Mouse (Mus musculus) megakaryocyte, embryonic 14.5 days (primary cell): ENCODE measurements around the gene Ang2. TPM values are rescaled to one million over a fixed set of nuclear protein-coding genes. Genes with fewer than 3 reads are reported as not detected.
"Not testable (repeated sequence)": the region's sequence is repeated elsewhere in the genome, so short reads cannot be mapped to it uniquely, and the experiment has no call there.

ENCODE experiments used
- H3K27me3 ChIP-seq: replicated peaks from 2 replicates; pipeline ENCODE3; 2012; ENCODE audit warnings: inconsistent platforms
- H3K36me3 ChIP-seq: replicated peaks from 2 replicates; pipeline ENCODE3; 2012; ENCODE audit warnings: low read length, inconsistent platforms, mixed read lengths
- H3K4me1 ChIP-seq: 2 replicates; pipeline ENCODE4 v1.6.1; 2012; ENCODE audit warnings: inconsistent platforms
- H3K4me3 ChIP-seq: replicated peaks from 2 replicates; pipeline ENCODE3; 2012; ENCODE audit warnings: moderate library complexity, mild to moderate bottlenecking, inconsistent platforms
- H3K9me3 ChIP-seq: 2 replicates; pipeline ENCODE4 v1.6.1; 2012; ENCODE audit warnings: inconsistent platforms
- FLI1 ChIP-seq: IDR thresholded peaks from 2 replicates; pipeline ENCODE4 v1.6.1; 2012; ENCODE audit warnings: low read length, inconsistent platforms, mixed read lengths
- GATA1 ChIP-seq: IDR thresholded peaks from 3 replicates; pipeline ENCODE4 v1.6.1; 2012; ENCODE audit warnings: mixed read lengths, low read length, inconsistent platforms, borderline replicate concordance
- polyA plus RNA-seq: library from polyadenylated mRNA; stranded (reverse); fragments of >175 nt; gene quantifications from 2 replicates; pipeline ENCODE4 v1.2.3, GENCODE M21; 2012; ENCODE audit warnings: low replicate concordance; ENCODE audit not compliant: insufficient read depth

Ang2 gene
- polyA plus RNA-seq = not detected in 2 replicates

- H3K4me1 ChIP-seq = peaks cover 7% of the 10 kb centered on the region
- TF ChIP-seq GATA1 = no peak
- TF ChIP-seq FLI1 = no peak
- H3K9me3 ChIP-seq = no peaks in the 10 kb centered on the region
- H3K4me3 ChIP-seq = no peak within 1 kb of the TSS
- no peaks in the 10 kb centered on the region for H3K27me3 ChIP-seq
- no peaks in the 10 kb centered on the region for H3K36me3 ChIP-seq
Measured at GRCm38 (mm10) chr14:51199098-51200023, at the start of gene Ang2. Gene Ang2 (minus strand): TSS chr14:51199148.

- Histone ChIP-seq H3K4me1 (no peaks in the 10 kb centered on the region), H3K36me3 (no peaks in the 10 kb centered on the region), H3K9me3 (no peaks in the 10 kb centered on the region), H3K4me3 (no peak overlapping the region), H3K27me3 (no peaks in the 10 kb centered on the region)
- no peak for TF ChIP-seq GATA1
- TF ChIP-seq FLI1 = no peak
Measured at GRCm38 (mm10) chr14:51247736-51248135, 48.8 kb upstream of the Ang2 start.

GRCm38 (mm10) chr14:51240899-51241298 is 42.0 kb upstream of the Ang2 start:
- no peak overlapping the region for H3K4me3 ChIP-seq
- TF ChIP-seq FLI1 = no peak
- no peak for TF ChIP-seq GATA1
- no peaks in the 10 kb centered on the region for H3K9me3 ChIP-seq
- H3K27me3 ChIP-seq = no peaks in the 10 kb centered on the region
- H3K36me3 ChIP-seq = no peaks in the 10 kb centered on the region
- H3K4me1 ChIP-seq = no peaks in the 10 kb centered on the region

GRCm38 (mm10) chr14:51237488-51237887 is 38.5 kb upstream of the Ang2 start:
- H3K27me3 ChIP-seq, H3K9me3 ChIP-seq, H3K4me1 ChIP-seq, H3K4me3 ChIP-seq, H3K36me3 ChIP-seq: not testable (repeated sequence)

GRCm38 (mm10) chr14:51229657-51230056 is 30.7 kb upstream of the Ang2 start:
- not testable (repeated sequence) for H3K9me3 ChIP-seq, H3K27me3 ChIP-seq, H3K36me3 ChIP-seq, H3K4me1 ChIP-seq, H3K4me3 ChIP-seq

GRCm38 (mm10) chr14:51220075-51220474 is 21.1 kb upstream of the Ang2 start:
- H3K4me3 ChIP-seq, H3K9me3 ChIP-seq, H3K36me3 ChIP-seq, H3K4me1 ChIP-seq, H3K27me3 ChIP-seq: not testable (repeated sequence)

- H3K27me3 ChIP-seq = no peaks in the 10 kb centered on the region
- no peak within 1 kb of the TSS for H3K4me3 ChIP-seq
- TF ChIP-seq FLI1 (no peak), GATA1 (no peak)
- H3K4me1 ChIP-seq = peaks cover 7% of the 10 kb centered on the region
- no peaks in the 10 kb centered on the region for H3K36me3 ChIP-seq
- H3K9me3 ChIP-seq = no peaks in the 10 kb centered on the region
Measured at GRCm38 (mm10) chr14:51203115-51203514, 4.2 kb upstream of the Ang2 start, which contains the start of gene Ear14. Gene Ear14 (plus strand): TSS chr14:51203391.

- TF ChIP-seq FLI1 = no peak
Measured at GRCm38 (mm10) chr14:51200466-51200865, 1.5 kb upstream of the Ang2 start.

GRCm38 (mm10) chr14:51200054-51200453 is 1.1 kb upstream of the Ang2 start:
- Histone ChIP-seq H3K27me3 (no peaks in the 10 kb centered on the region), H3K36me3 (no peaks in the 10 kb centered on the region), H3K4me3 (no peak overlapping the region), H3K9me3 (no peaks in the 10 kb centered on the region), H3K4me1 (peaks cover 7% of the 10 kb centered on the region)
- no peak for TF ChIP-seq FLI1
- TF ChIP-seq GATA1 = no peak

More at GRCm38 (mm10) chr14:51200466-51200865, 1.5 kb upstream of the Ang2 start:
- H3K4me1 ChIP-seq = peaks cover 7% of the 10 kb centered on the region
- H3K36me3 ChIP-seq = no peaks in the 10 kb centered on the region
- no peak overlapping the region for H3K4me3 ChIP-seq
- no peaks in the 10 kb centered on the region for H3K27me3 ChIP-seq
- no peaks in the 10 kb centered on the region for H3K9me3 ChIP-seq

- no peak overlapping the region for H3K4me3 ChIP-seq
- no peak for TF ChIP-seq FLI1
- no peak for TF ChIP-seq GATA1
Measured at GRCm38 (mm10) chr14:51195681-51196080, 3.3 kb downstream of the Ang2 start.

GRCm38 (mm10) chr14:51181051-51181450 is 17.9 kb downstream of the Ang2 start:
- H3K4me1 ChIP-seq, H3K36me3 ChIP-seq, H3K9me3 ChIP-seq, H3K27me3 ChIP-seq, H3K4me3 ChIP-seq: not testable (repeated sequence)

More at GRCm38 (mm10) chr14:51195681-51196080, 3.3 kb downstream of the Ang2 start:
- no peaks in the 10 kb centered on the region for H3K36me3 ChIP-seq
- no peaks in the 10 kb centered on the region for H3K9me3 ChIP-seq
- peaks cover 7% of the 10 kb centered on the region for H3K4me1 ChIP-seq
- no peaks in the 10 kb centered on the region for H3K27me3 ChIP-seq
